Mouse (Mus musculus): Measurements from ENCODE around the gene Tmem273. TPM values are rescaled to one million over a fixed set of nuclear protein-coding genes. Genes with fewer than 3 reads are reported as not detected.

The Tmem273 gene
- 10 to 100 TPM in 1 of 2 experiments, 1 to 10 TPM in 1; 8.5 to 11.5 TPM for total RNA-seq (2023)

GRCm38 (mm10) chr14:32785556-32786130 lies at the start of gene Tmem273:
Gene Tmem273 (plus strand): TSS chr14:32785963.

DNA sequence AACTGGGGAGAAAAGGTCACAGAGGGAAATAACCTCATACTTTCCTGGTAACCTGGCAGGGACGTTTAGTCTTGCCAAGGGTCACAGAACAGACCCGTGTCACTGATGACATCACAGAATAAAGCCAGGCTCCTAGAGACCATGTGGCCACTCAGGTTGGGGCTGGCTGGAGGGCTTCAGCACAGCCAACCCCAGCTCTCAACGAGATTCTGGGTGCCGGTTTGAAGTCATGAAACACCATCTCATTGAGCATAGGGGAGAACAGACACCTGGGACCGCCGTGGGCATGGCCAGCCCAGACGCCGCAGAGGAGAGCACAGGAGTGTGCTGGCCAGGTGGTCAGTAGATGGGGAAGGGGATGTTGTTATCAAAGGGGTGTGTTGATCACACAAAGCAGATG lies 48.1 kb downstream of the Tmem273 start, which contains the start of gene Fam170b:
Fam170b (plus strand) TSS at position 116 of the 400 bp plus-strand sequence.

DNA sequence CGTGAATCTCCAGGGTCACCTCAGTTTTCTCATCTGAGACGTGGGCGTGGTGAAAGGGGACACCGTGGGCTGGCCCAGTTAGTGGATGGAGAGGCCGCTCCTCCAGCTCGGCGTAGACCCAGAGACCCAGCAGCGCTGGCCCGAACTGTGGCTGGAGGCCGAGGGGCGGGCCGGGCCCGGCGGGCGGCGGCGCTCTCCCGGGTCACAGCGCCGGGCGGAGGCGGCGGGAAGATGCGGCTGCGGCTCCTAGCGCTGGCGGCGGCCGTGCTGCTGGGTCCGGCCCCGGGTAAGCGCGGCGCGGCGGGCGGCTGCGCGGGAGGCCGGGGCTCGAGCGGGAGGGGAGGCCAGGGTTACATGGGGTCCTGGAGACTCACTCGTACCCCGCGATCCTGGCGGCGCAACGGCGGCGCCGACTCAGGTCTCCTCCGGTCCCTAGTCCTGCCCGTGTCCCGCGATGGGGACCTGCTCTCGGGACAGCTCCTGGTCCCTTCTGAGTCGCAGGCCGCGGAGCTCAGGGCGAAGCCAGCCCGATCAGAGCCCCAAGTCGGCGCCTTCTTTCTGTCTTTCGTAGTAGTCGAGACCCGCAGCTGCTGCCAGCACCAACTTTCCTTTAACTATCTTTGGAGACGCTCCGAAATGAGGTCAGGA lies 71.0 kb downstream of the Tmem273 start, which contains the start of gene Vstm4:
Vstm4 (plus strand) TSS at position 76 of the 648 bp plus-strand sequence.

Other genes starting within 250 kb of the Tmem273 start
- not detected for gene Prrxl1, start 186.6 kb upstream of the Tmem273 start, total RNA-seq (2023)
- not detected for gene 3425401B19Rik, start 100.7 kb upstream of the Tmem273 start, total RNA-seq (2023)
- not detected for gene Fam170b, start 48.0 kb downstream of the Tmem273 start, total RNA-seq (2023)
- gene Vstm4, start 70.8 kb downstream of the Tmem273 start, total RNA-seq (2023), result 10 to 100 TPM; 11.4 to 12.4 TPM
- not detected for gene Lrrc18, start 205.4 kb downstream of the Tmem273 start, total RNA-seq (2023)

Measured in monocyte, adult 59 days (primary cell).